In the genomic region with DNA sequence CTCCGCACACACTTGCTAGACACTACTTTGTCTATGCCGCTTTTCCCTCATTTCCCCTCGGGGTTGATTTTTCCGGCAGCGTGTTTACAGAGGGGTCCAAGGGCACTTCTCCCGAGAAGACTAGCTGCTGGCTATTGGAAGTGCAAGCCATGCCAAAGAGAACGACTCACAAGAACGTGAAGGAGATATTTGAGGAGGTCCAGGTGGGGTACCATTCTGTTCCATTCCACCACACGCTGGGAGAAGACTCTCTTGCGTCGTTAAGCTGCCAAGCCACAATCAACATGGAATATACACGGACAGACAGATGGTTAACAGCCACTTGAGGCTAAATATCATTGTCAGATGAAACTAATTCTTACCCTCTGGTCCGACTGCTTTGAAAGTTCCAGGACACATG, we compare ENCODE assay signal across 14 mouse cellular contexts.
"Had no signal": no experiment of that assay in that cellular context is flagged by ENCODE, and none has a peak within 500 bp of the region (broad histone marks: within the 10 kb centered on the region; RNA-seq: fewer than 3 reads in every experiment).

No protein-coding gene starts in this region.

- H3K27ac ChIP-seq: kidney, postnatal 0 days; layer of hippocampus, adult 2 months; limb, embryonic 10.5 days; limb, embryonic 13.5 days; liver, embryonic 13.5 days had no signal

- H3K4me2 ChIP-seq: limb, embryonic 13.5 days; liver, embryonic 13.5 days; midbrain, embryonic 11.5 days had no signal

- H3K36me3 ChIP-seq: limb, embryonic 10.5 days; limb, embryonic 13.5 days; liver, embryonic 13.5 days had no signal

- H3K27me3 ChIP-seq: limb, embryonic 13.5 days; liver, embryonic 13.5 days had no signal

- H3K4me3 ChIP-seq: layer of hippocampus, adult 2 months; limb, embryonic 10.5 days; limb, embryonic 13.5 days; liver, embryonic 13.5 days had no signal

- DNase-seq: kidney, postnatal 25 days; layer of hippocampus, adult 9-11 months; liver; liver, embryonic 13.5 days; lung, adult 2 months; lung, postnatal 14 days; lung, postnatal 4 days; midbrain, embryonic 14.5 days; thymus, postnatal 25 days had no signal

- H3K4me1 ChIP-seq: limb, embryonic 10.5 days; limb, embryonic 13.5 days; liver, embryonic 13.5 days had no signal

- H3K9me3 ChIP-seq: limb, embryonic 10.5 days; limb, embryonic 13.5 days; liver, embryonic 13.5 days had no signal

- H3K9ac ChIP-seq: limb, embryonic 13.5 days; liver, embryonic 13.5 days had no signal
